Mouse (Mus musculus) CH12.LX (cell line): ENCODE data around the gene Cacna2d4. TPM values are rescaled to one million over a fixed set of nuclear protein-coding genes. Genes with fewer than 3 reads are reported as not detected.

Experiments used
- DNase-seq: peaks from one replicate; pipeline ENCODE4 v3.0.0-alpha.2; 2013; ENCODE audit errors: extremely low read depth
- H3K27ac ChIP-seq: 2 replicates; pipeline ENCODE4 v1.5.1; 2012; ENCODE audit warnings: low read depth, mild to moderate bottlenecking, control low read depth, moderate library complexity; ENCODE audit not compliant: insufficient read depth
- H3K27me3 ChIP-seq: replicated peaks from 2 replicates; pipeline ENCODE3; 2012; ENCODE audit warnings: inconsistent platforms
- H3K36me3 ChIP-seq, 2 experiments: replicated peaks in 1 of 2; 2 replicates each; pipeline versions ENCODE3 to v1.6.1; 2012; ENCODE audit warnings: inconsistent platforms in 1 of 2, low read length in 1 of 2, mild to moderate bottlenecking in 1 of 2, mixed read lengths in 1 of 2, moderate library complexity in 1 of 2; ENCODE audit not compliant: control insufficient read depth in 1 of 2, insufficient read depth in 1 of 2
- H3K4me1 ChIP-seq, 2 experiments: 2 replicates each; pipeline ENCODE4 v1.6.1; 2012; ENCODE audit warnings: inconsistent platforms in 1 of 2, moderate library complexity in 1 of 2; ENCODE audit not compliant: insufficient read depth in 2 of 2, control insufficient read depth in 1 of 2
- H3K4me2 ChIP-seq: 2 replicates; pipeline ENCODE4 v1.6.1; 2012; ENCODE audit warnings: low read depth, mild to moderate bottlenecking, control low read depth; ENCODE audit not compliant: poor library complexity, insufficient read depth, severe bottlenecking
- H3K4me3 ChIP-seq, 3 experiments: fragments of 150-350 bp in 1 of 3; sonication (generic) in 1 of 3; replicated peaks in 1 of 3; 2 replicates each; pipeline versions ENCODE3 to v1.5.1; 2011 to 2012; ENCODE audit warnings: low read depth in 2 of 3, low read length in 2 of 3, mild to moderate bottlenecking in 2 of 3, moderate library complexity in 2 of 3, control low read depth in 1 of 3, improper control_type of control experiment in 1 of 3, inconsistent platforms in 1 of 3, mixed read lengths in 1 of 3; ENCODE audit not compliant: poor library complexity in 1 of 3
- H3K79me2 ChIP-seq: replicated peaks from 2 replicates; pipeline ENCODE4 v1.6.1; 2012; ENCODE audit warnings: mild to moderate bottlenecking, moderate library complexity; ENCODE audit not compliant: control insufficient read depth, poor library complexity, insufficient read depth, severe bottlenecking; ENCODE audit errors: extremely low read depth
- H3K9ac ChIP-seq: 2 replicates; pipeline ENCODE4 v1.6.1; 2012; ENCODE audit warnings: low read depth, mild to moderate bottlenecking, control low read depth, moderate library complexity; ENCODE audit not compliant: insufficient read depth
- H3K9me3 ChIP-seq: replicated peaks from 2 replicates; pipeline ENCODE3; 2012; ENCODE audit warnings: low read length, inconsistent platforms, mixed read lengths
- CHD1 ChIP-seq: IDR thresholded peaks from 2 replicates; pipeline ENCODE4 v1.6.1; 2012; ENCODE audit warnings: low read depth, low read length, improper control_type of control experiment, inconsistent platforms
- CHD2 ChIP-seq: IDR thresholded peaks from 2 replicates; pipeline ENCODE4 v1.6.1; 2011; ENCODE audit warnings: low read length, improper control_type of control experiment
- CTCF ChIP-seq, 2 experiments: IDR thresholded peaks in 1 of 2; conservative IDR thresholded peaks in 1 of 2; 2 replicates each; pipeline ENCODE4 v1.5.1; 2011 to 2012; ENCODE audit warnings: low read depth in 2 of 2, low read length in 2 of 2, improper control_type of control experiment in 1 of 2, inconsistent platforms in 1 of 2, mild to moderate bottlenecking in 1 of 2, moderate library complexity in 1 of 2
- GABPA ChIP-seq: IDR thresholded peaks from 2 replicates; pipeline ENCODE4 v1.6.1; 2012; ENCODE audit warnings: low read depth, low read length, improper control_type of control experiment, inconsistent platforms; ENCODE audit not compliant: insufficient replicate concordance
- HCFC1 ChIP-seq: IDR thresholded peaks from 2 replicates; pipeline ENCODE4 v1.6.1; 2012; ENCODE audit warnings: low read depth, mild to moderate bottlenecking, inconsistent platforms, low read length, improper control_type of control experiment
- JUND ChIP-seq: conservative IDR thresholded peaks from 2 replicates; pipeline ENCODE4 v1.6.1; 2011; ENCODE audit warnings: low read depth, low read length, improper control_type of control experiment
- KAT2A ChIP-seq: IDR thresholded peaks from 2 replicates; pipeline ENCODE4 v1.6.1; 2012; ENCODE audit warnings: low read length, improper control_type of control experiment, inconsistent platforms; ENCODE audit not compliant: insufficient replicate concordance
- MEF2A ChIP-seq: IDR thresholded peaks from 2 replicates; pipeline ENCODE4 v1.6.1; 2014; ENCODE audit warnings: low read depth, mild to moderate bottlenecking, inconsistent platforms, low read length, improper control_type of control experiment, borderline replicate concordance
- MYC ChIP-seq: IDR thresholded peaks from 2 replicates; pipeline ENCODE4 v1.6.1; 2011; ENCODE audit warnings: low read depth, mild to moderate bottlenecking, improper control_type of control experiment, low read length
- NRF1 ChIP-seq: IDR thresholded peaks from 2 replicates; pipeline ENCODE4 v1.6.1; 2014; ENCODE audit warnings: low read depth, mild to moderate bottlenecking, inconsistent platforms, low read length, improper control_type of control experiment, moderate library complexity
- SIN3A ChIP-seq: IDR thresholded peaks from 2 replicates; pipeline ENCODE4 v1.6.1; 2012; ENCODE audit warnings: low read length, improper control_type of control experiment, inconsistent platforms
- TCF12 ChIP-seq: IDR thresholded peaks from 2 replicates; pipeline ENCODE4 v1.6.1; 2014; ENCODE audit warnings: low read depth, mild to moderate bottlenecking, inconsistent platforms, low read length, improper control_type of control experiment
- ZC3H11A ChIP-seq: IDR thresholded peaks from 2 replicates; pipeline ENCODE4 v1.6.1; 2012; ENCODE audit warnings: low read depth, mild to moderate bottlenecking, inconsistent platforms, low read length, improper control_type of control experiment
- ZKSCAN1 ChIP-seq: IDR thresholded peaks from 2 replicates; pipeline ENCODE4 v1.6.1; 2012; ENCODE audit warnings: low read depth, inconsistent platforms, low read length, improper control_type of control experiment, borderline replicate concordance
- ZMIZ1 ChIP-seq: IDR thresholded peaks from 2 replicates; pipeline ENCODE4 v1.6.1; 2012; ENCODE audit warnings: low read depth, mild to moderate bottlenecking, inconsistent platforms, low read length, improper control_type of control experiment
- dilution Hi-C: fragments of 300-500 bp; cut with MboI; formaldehyde crosslinking; loops from 2 replicates; pipeline ENCODE4 v1.14.3; 2020; ENCODE audit warnings: low sequenced_read_pairs; ENCODE audit not compliant: extremely low pct_unique_long_range_greater_than_20kb, extremely low pct_ligation_motif_present
- in situ Hi-C: fragments of 300-500 bp; cut with MboI; formaldehyde crosslinking; loops from 3 replicates; pipeline ENCODE4 v1.14.3; 2019; ENCODE audit warnings: low sequenced_read_pairs, low pct_ligation_motif_present, low pct_unique_long_range_greater_than_20kb, mixed read lengths
- polyA plus RNA-seq: library from polyadenylated mRNA; unstranded; fragments of >175 nt; gene quantifications from 2 replicates; pipeline ENCODE4 v1.2.1, GENCODE M21; 2012; ENCODE audit warnings: low read depth; ENCODE audit not compliant: insufficient read length
- total RNA-seq, 2 experiments: library from RNA; depleted of rRNA; stranded (reverse); fragments of 300-350 nt in 1 of 2; fragments of >200 nt in 1 of 2; gene quantifications; 2 replicates each; pipeline ENCODE4 v1.2.3; 2012 to 2014

Cacna2d4 gene
- total and polyA plus RNA-seq, 3 experiments: 0.08 to 0.64 (median 0.44) TPM

GRCm38 (mm10) chr6:119351656-119352055 is 115.3 kb downstream of the Cacna2d4 start:
- Histone ChIP-seq H3K9me3 (no peaks in the 10 kb centered on the region), H3K79me2 (no peaks in the 10 kb centered on the region), H3K4me1 (peaks cover 0 to 18% of the 10 kb centered on the region in 2 experiments; a peak in 2 of 4 replicates), H3K4me3 (no peak overlapping the region), H3K36me3 (peaks cover 24 to 49% of the 10 kb centered on the region in 2 experiments), H3K27ac (no peak overlapping the region), H3K27me3 (no peaks in the 10 kb centered on the region), H3K9ac (no peak overlapping the region), H3K4me2 (no peak overlapping the region)
- dilution Hi-C loops: no loop called here
- no peak for TF ChIP-seq MYC
- no peak for TF ChIP-seq CHD2
- in situ Hi-C loops: loop anchor here (5.0 kb wide), 1 partner anchor 86 kb away; no protein-coding TSS in a partner anchor
- no peak for DNase-seq

- no peak overlapping the region for H3K4me2 ChIP-seq
- in situ Hi-C loops: loop anchor here (5.0 kb wide), 1 partner anchor 85 kb away; no protein-coding TSS in a partner anchor
- peaks cover 0 to 18% of the 10 kb centered on the region in 2 experiments; a peak in 2 of 4 replicates for H3K4me1 ChIP-seq
- dilution Hi-C loops: no loop called here
- no peak for DNase-seq
- H3K27me3 ChIP-seq: no peaks in the 10 kb centered on the region
- TF ChIP-seq SIN3A (no peak), GABPA (no peak), ZKSCAN1 (no peak), HCFC1 (no peak), CHD1 (no peak), JUND (no peak), CTCF (conservative IDR thresholded peaks at IDR 0.05 in 1 of 2, IDR thresholded peaks at IDR 0.05 in 1 of 2; ENCODE audit: low read depth in 2 of 2, low read length in 2 of 2) (no peak), TCF12 (no peak), ZC3H11A (no peak), MEF2A (no peak), NRF1 (no peak), KAT2A (no peak), ZMIZ1 (no peak)
- H3K36me3 ChIP-seq: peaks cover 30 to 55% of the 10 kb centered on the region in 2 experiments
- no peak overlapping the region for H3K4me3 ChIP-seq
- no peak overlapping the region for H3K27ac ChIP-seq
- no peaks in the 10 kb centered on the region for H3K79me2 ChIP-seq
- no peaks in the 10 kb centered on the region for H3K9me3 ChIP-seq
- no peak overlapping the region for H3K9ac ChIP-seq
These were observed 116.2 kb downstream of the Cacna2d4 start for GRCm38 (mm10) chr6:119352501-119352900.
